Mouse (Mus musculus): Measurements from ENCODE around the gene Ros1. TPM values are rescaled to one million over a fixed set of nuclear protein-coding genes. Genes with fewer than 3 reads are reported as not detected.
A peak's percentile ranks its signal among the peaks of the same experiment; 100 is the strongest.

Gene Ros1
- polyA plus RNA-seq, 1 experiment from 2014 or later = 0.03 TPM

DNA sequence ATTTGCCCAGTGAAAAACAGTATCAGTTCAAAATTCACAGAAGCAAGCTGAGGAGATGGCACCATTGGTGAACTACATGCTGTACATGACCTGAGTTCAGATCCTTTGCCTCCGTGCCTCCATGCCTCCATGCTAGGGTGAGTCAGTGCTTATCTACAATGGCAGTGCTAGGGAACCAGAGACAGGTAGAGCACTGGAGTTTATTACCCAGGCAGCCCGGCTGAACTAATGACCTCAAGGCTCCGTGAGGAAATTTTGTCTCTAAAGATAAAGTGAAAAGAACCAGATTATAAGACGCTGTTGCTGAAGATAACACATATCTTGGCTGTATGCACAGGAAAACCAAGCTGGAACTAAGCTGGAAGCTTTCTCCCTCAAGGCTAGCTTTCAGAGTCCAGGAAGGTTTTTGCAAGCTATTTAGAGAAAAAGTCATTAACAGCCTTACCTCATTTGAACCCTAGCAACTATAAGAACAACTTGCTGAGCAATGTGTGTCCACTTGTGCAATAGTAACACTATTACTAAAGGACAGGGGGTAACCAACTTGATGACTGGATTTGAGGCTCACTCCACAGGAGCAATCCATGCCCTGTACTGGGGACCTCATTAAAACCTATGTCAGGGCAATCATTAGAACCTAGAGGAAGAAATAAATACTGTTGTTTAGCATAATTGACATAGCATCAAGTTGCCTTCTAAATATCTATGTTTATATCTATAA lies 61.5 kb downstream of the Ros1 start:
- peak; percentile 42; the same call in 1 of the 2 replicates for ATAC-seq (ENCODE audit: insufficient number of reproducible peaks, low FRiP score)
- Histone ChIP-seq H3K4me1 (replicated peaks) (peaks cover 6% of the 10 kb centered on the region; the same call in 1 of the 2 replicates), H3K27me3 (replicated peaks) (no peaks in the 10 kb centered on the region), H3K9ac (no peak overlapping the region), H3K9me3 (replicated peaks) (no peaks in the 10 kb centered on the region), H3K27ac (ENCODE audit: poor library complexity, severe bottlenecking) (no peak overlapping the region), H3K36me3 (no peaks in the 10 kb centered on the region), H3K4me3 (no peak overlapping the region), H3K4me2 (no peak overlapping the region)
- 7% methylated on average over 4 of the region's 4 CpGs for WGBS

DNA sequence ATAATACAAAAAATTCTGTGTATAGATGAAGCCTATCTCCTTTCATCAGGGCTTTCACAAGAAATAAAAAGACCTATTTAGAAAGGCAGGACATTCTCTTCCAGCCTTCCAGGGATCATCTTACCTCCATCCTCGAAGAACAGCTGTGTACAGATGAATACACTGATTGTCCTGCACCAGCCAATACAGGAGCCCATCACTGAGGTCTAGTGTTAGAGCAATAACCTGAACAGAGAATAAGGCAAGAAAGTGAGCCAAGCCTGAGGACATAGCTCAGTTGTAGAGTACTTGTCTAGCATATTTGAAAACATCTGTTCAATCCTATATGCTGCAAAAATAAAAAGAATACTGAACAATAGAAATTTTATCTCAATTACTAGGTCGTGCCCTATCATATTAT lies 64.3 kb downstream of the Ros1 start:
- H3K27ac ChIP-seq (ENCODE audit: poor library complexity, severe bottlenecking) = no peak overlapping the region
- no peaks in the 10 kb centered on the region for H3K9me3 ChIP-seq (replicated peaks)
- H3K9ac ChIP-seq = no peak overlapping the region
- H3K27me3 ChIP-seq (replicated peaks) = no peaks in the 10 kb centered on the region
- H3K36me3 ChIP-seq = no peaks in the 10 kb centered on the region
- peaks cover 6% of the 10 kb centered on the region; the same call in 1 of the 2 replicates for H3K4me1 ChIP-seq (replicated peaks)
- no peak overlapping the region for H3K4me3 ChIP-seq
- WGBS = 55% methylated on average over 2 of the region's 2 CpGs
- ATAC-seq (ENCODE audit: insufficient number of reproducible peaks, low FRiP score) = no peak
- H3K4me2 ChIP-seq = no peak overlapping the region

DNA sequence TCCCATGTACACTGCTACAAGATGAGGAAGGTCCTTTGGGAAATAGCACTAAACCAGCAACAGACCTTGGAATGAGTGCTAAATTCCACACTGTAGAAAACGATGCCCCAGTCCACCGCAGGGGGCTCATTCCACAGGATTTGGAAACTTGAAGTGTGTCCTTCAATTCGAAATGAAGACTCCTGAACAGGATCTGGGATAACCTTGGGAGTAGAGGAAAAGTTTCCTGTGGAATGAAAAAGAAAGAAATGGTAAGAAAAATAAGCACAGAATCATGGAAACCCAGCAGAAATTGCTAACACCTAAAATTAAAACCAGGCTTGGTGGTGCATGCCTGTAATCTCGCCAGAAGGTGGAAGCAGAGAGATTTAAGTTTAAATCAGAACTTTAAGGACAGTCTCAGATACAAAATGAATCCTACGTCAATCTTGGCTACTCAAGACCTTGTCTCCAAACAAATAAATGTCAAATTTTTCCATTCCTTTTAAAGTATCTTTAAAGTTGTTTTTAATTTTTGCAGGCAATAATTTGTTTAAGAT lies 66.1 kb downstream of the Ros1 start:
- 54% methylated on average over 5 of the region's 5 CpGs for WGBS
- no peak for ATAC-seq (ENCODE audit: insufficient number of reproducible peaks, low FRiP score)
- no peak overlapping the region for H3K9ac ChIP-seq
- H3K9me3 ChIP-seq (replicated peaks) = no peaks in the 10 kb centered on the region
- no peak overlapping the region for H3K4me3 ChIP-seq
- no peaks in the 10 kb centered on the region for H3K27me3 ChIP-seq (replicated peaks)
- H3K36me3 ChIP-seq = no peaks in the 10 kb centered on the region
- peaks cover 6% of the 10 kb centered on the region; the same call in 1 of the 2 replicates for H3K4me1 ChIP-seq (replicated peaks)
- no peak overlapping the region for H3K4me2 ChIP-seq
- no peak overlapping the region for H3K27ac ChIP-seq (ENCODE audit: poor library complexity, severe bottlenecking)

DNA sequence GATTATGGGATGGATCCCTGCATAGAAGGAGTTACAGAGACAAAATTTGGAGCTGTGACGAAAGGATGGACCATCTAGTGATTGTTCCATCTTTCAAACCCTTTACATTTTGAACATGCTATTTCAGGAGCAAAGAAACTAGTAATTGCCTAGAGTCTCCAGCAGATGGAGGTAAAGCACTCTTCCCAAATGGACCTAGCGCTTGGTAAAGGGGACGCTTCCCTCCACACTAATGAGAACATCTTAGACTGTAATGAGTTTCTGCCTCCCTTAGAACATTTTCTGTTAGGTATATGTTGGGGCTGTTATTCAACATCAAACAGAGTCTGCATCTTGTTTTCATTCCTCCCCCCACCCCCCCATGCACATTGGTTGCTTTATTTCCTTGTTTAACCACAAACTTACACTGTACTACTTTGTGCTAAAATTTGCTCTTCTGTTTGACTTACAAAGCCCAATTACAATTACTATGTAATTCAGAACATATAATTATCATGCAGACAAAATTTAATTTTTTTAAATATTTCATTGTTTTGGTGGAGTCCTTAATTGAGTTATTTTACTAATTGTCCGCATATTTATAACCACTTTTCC lies 88.8 kb downstream of the Ros1 start:
- Histone ChIP-seq H3K27ac (ENCODE audit: poor library complexity, severe bottlenecking) (no peak overlapping the region), H3K4me3 (no peak overlapping the region), H3K27me3 (replicated peaks) (no peaks in the 10 kb centered on the region), H3K9ac (no peak overlapping the region), H3K36me3 (no peaks in the 10 kb centered on the region), H3K4me1 (replicated peaks) (no peaks in the 10 kb centered on the region), H3K9me3 (replicated peaks) (no peaks in the 10 kb centered on the region), H3K4me2 (no peak overlapping the region)
- ATAC-seq (ENCODE audit: insufficient number of reproducible peaks, low FRiP score) = no peak
- WGBS = 36% methylated on average over 4 of the region's 4 CpGs

DNA sequence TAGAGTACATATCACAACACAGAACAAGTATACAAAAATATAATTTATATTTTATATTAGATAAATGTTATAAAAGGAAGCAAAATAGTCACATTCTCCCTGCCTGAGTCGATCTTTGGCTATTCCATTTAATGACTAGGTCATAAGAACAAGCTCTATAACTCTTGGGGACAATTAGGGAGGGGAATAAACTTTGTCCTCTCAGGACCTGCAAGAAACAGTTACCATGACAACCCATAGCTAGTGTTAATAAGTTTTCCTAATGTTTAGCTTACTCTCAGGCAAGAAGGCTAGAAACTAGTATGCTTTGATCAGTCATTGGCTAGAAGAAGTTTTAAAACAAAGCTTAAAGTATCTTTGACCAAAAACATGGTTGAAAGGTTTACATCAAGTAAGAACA lies 93.8 kb downstream of the Ros1 start:
- H3K36me3 ChIP-seq = no peaks in the 10 kb centered on the region
- 76% methylated on average over 1 of the region's 1 CpGs for WGBS
- H3K4me3 ChIP-seq = no peak overlapping the region
- no peak overlapping the region for H3K9ac ChIP-seq
- no peaks in the 10 kb centered on the region for H3K27me3 ChIP-seq (replicated peaks)
- H3K4me1 ChIP-seq (replicated peaks) = no peaks in the 10 kb centered on the region
- no peaks in the 10 kb centered on the region for H3K9me3 ChIP-seq (replicated peaks)
- H3K27ac ChIP-seq (ENCODE audit: poor library complexity, severe bottlenecking) = no peak overlapping the region
- no peak for ATAC-seq (ENCODE audit: insufficient number of reproducible peaks, low FRiP score)
- H3K4me2 ChIP-seq = no peak overlapping the region

DNA sequence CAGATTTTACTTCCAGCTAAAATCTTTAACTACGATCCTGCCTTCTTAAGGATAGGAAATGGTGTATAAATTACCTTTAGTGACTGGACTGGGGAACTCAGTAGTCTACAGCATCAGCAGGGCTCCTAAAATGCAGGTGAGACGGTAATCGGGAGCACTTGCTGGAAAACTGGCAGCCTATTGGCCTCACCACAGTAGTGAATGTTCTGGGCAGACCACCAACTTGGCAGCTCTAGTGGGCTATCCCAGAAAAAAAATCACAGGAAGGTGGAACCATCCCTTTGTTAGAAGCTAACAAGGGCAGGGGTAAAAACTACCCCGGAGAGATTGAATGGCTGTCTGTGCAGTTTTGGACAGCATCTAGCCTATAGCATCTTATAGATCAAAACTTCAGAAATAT lies 102.9 kb downstream of the Ros1 start:
- H3K27me3 ChIP-seq (replicated peaks) = no peaks in the 10 kb centered on the region
- no peak overlapping the region for H3K4me2 ChIP-seq
- ATAC-seq (ENCODE audit: insufficient number of reproducible peaks, low FRiP score) = no peak
- no peak overlapping the region for H3K27ac ChIP-seq (ENCODE audit: poor library complexity, severe bottlenecking)
- no peaks in the 10 kb centered on the region for H3K4me1 ChIP-seq (replicated peaks)
- no peaks in the 10 kb centered on the region for H3K9me3 ChIP-seq (replicated peaks)
- no peaks in the 10 kb centered on the region for H3K36me3 ChIP-seq
- H3K4me3 ChIP-seq = no peak overlapping the region
- 88% methylated on average over 4 of the region's 4 CpGs for whole genome bisulfite sequencing
- H3K9ac ChIP-seq = no peak overlapping the region

DNA sequence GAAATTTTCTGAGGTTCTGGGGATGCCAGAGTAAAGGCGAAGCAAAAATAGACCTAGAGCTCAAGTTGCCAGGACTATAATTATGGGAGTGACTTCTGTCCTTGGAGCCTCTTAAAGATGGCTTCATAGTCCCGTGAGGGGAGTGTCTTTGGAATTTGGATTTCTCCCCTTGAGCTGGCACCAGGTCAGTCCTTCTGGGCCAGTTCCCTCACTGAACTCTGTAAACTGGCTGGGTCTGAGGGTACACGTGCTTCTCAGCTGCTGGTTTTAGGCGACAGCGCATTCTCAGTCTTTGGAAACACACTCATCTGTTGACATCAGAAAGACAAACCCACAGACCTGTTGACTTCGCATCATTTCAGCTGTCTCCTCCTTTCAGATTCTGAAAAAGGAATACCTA lies 108.4 kb downstream of the Ros1 start:
- no peak overlapping the region for H3K27ac ChIP-seq (ENCODE audit: poor library complexity, severe bottlenecking)

DNA sequence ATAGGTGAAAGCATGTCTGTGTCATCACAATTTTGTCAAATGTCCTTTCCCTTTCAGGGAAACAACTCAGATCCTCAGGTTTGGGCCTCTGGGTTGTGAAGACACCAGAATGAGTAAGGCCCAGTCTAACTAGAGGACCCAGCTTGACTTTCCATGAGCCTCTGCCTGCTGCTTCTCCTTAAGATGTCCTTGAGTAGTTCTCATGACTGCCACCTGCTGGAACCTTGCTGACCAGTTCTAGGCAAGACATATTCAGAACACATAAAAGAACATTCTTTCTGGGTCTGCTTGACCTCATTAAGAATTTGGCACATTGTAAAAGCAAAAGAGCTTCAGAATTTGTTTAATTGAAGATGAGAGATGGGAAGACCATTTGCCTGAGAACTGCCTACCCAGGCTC lies 122.6 kb downstream of the Ros1 start:
- no peaks in the 10 kb centered on the region for H3K9me3 ChIP-seq (replicated peaks)
- H3K4me3 ChIP-seq = no peak overlapping the region
- ATAC-seq (ENCODE audit: insufficient number of reproducible peaks, low FRiP score) = no peak
- H3K36me3 ChIP-seq = no peaks in the 10 kb centered on the region
- H3K4me2 ChIP-seq = no peak overlapping the region
- no peak overlapping the region for H3K27ac ChIP-seq (ENCODE audit: poor library complexity, severe bottlenecking)
- no peaks in the 10 kb centered on the region for H3K27me3 ChIP-seq (replicated peaks)
- H3K4me1 ChIP-seq (replicated peaks) = no peaks in the 10 kb centered on the region
- no peak overlapping the region for H3K9ac ChIP-seq

More for the DNA sequence above, 108.4 kb downstream of the Ros1 start:
- Histone ChIP-seq H3K4me3 (no peak overlapping the region), H3K4me2 (no peak overlapping the region), H3K9ac (no peak overlapping the region), H3K4me1 (replicated peaks) (no peaks in the 10 kb centered on the region), H3K36me3 (no peaks in the 10 kb centered on the region), H3K9me3 (replicated peaks) (no peaks in the 10 kb centered on the region), H3K27me3 (replicated peaks) (no peaks in the 10 kb centered on the region)
- WGBS = 71% methylated on average over 6 of the region's 6 CpGs
- no peak for ATAC-seq (ENCODE audit: insufficient number of reproducible peaks, low FRiP score)

DNA sequence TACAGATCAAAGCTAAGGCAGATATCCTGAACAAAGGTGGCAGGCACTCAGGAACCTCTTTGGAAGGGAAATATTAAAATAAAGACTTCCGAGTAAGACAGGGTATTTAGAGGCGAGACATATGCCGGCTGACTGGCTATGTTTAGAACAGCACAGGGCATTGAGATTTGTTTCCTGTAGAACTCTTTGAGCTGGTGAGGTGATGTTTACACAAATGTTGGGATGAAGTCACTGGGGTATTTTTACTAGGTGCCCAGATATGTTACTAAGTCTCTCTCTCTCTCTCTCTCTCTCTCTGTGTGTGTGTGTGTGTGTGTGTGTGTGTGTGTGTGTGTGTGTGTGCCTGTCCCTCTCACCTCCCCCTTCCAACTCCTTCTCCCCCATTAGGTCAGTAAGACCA lies 146.8 kb downstream of the Ros1 start:
- ATAC-seq (ENCODE audit: insufficient number of reproducible peaks, low FRiP score) = no peak
- Histone ChIP-seq H3K4me3 (no peak overlapping the region), H3K4me2 (no peak overlapping the region), H3K27ac (ENCODE audit: poor library complexity, severe bottlenecking) (no peak overlapping the region), H3K4me1 (replicated peaks) (no peaks in the 10 kb centered on the region), H3K36me3 (no peaks in the 10 kb centered on the region), H3K9ac (no peak overlapping the region), H3K9me3 (replicated peaks) (no peaks in the 10 kb centered on the region), H3K27me3 (replicated peaks) (no peaks in the 10 kb centered on the region)
- 37% methylated on average over 3 of the region's 3 CpGs for WGBS

DNA sequence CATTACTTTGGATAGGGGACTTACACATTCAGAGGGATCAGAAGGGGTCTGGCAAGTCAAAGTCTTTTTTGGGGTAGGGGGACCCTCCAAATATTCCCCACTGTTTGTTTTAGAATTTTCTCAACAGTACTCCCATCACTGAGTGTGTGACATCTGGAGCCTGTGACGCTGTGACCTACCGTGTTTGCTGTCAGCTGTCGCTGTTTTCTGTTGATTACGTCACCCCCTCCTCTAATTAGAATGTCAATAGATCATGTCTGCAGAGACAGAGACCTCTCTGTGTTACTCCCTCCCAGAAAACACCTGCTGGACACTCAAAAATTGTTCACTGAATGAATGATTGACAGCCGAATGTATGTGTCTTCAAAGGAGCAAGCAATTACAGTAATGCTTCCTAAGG lies 152.0 kb downstream of the Ros1 start:
- no peaks in the 10 kb centered on the region for H3K4me1 ChIP-seq (replicated peaks)
- ATAC-seq (ENCODE audit: insufficient number of reproducible peaks, low FRiP score) = no peak
- H3K4me2 ChIP-seq = no peak overlapping the region
- no peak overlapping the region for H3K9ac ChIP-seq
- H3K9me3 ChIP-seq (replicated peaks) = no peaks in the 10 kb centered on the region
- H3K4me3 ChIP-seq = no peak overlapping the region
- no peak overlapping the region for H3K27ac ChIP-seq (ENCODE audit: poor library complexity, severe bottlenecking)
- H3K27me3 ChIP-seq (replicated peaks) = no peaks in the 10 kb centered on the region
- no peaks in the 10 kb centered on the region for H3K36me3 ChIP-seq
- WGBS = 75% methylated on average over 5 of the region's 5 CpGs

DNA sequence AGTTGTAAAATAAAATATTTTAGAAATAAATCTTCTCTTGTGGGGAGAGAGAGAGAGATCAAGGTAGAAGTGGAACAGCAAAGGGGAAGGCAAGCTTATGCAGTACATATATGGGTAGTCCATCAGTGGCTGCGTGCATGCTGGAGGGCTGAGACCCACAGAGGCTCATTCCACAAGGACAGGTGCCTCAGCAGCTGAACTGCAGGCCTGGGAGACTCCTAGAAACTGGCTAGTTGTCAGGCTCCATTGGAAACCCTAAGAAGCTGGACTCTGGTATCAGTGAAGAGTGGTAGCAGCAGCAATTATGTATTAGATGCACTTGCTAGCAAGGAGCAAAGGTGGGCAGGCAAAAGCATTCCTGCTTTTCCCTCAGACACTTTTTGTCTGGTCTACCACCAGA lies 155.7 kb downstream of the Ros1 start:
- 81% methylated on average over 1 of the region's 1 CpGs for WGBS

More for the DNA sequence above, 155.7 kb downstream of the Ros1 start:
- Histone ChIP-seq H3K27ac (ENCODE audit: poor library complexity, severe bottlenecking) (no peak overlapping the region), H3K4me1 (replicated peaks) (no peaks in the 10 kb centered on the region), H3K9ac (no peak overlapping the region), H3K9me3 (replicated peaks) (no peaks in the 10 kb centered on the region), H3K27me3 (replicated peaks) (no peaks in the 10 kb centered on the region), H3K4me3 (no peak overlapping the region), H3K36me3 (no peaks in the 10 kb centered on the region), H3K4me2 (no peak overlapping the region)
- no peak for ATAC-seq (ENCODE audit: insufficient number of reproducible peaks, low FRiP score)

Data from heart, embryonic 12.5 days (tissue).